Mouse (Mus musculus) kidney, adult 11 months (tissue): ENCODE results near the gene Slmap.
A peak's percentile ranks its signal among the peaks of the same experiment; 100 is the strongest.
"Not testable (repeated sequence)": the region's sequence is repeated elsewhere in the genome, so short reads cannot be mapped to it uniquely, and the experiment has no call there.

ENCODE experiments used
- DNase-seq: peaks from one replicate; pipeline ENCODE4 v3.0.0; 2022

The Slmap gene

GRCm38 (mm10) chr14:26532752-26533151 lies 2.0 kb downstream of the Slmap start:
- no peak for DNase-seq

GRCm38 (mm10) chr14:26531410-26532313 lies 3.1 kb downstream of the Slmap start:
- DNase-seq, result no peak

DNA sequence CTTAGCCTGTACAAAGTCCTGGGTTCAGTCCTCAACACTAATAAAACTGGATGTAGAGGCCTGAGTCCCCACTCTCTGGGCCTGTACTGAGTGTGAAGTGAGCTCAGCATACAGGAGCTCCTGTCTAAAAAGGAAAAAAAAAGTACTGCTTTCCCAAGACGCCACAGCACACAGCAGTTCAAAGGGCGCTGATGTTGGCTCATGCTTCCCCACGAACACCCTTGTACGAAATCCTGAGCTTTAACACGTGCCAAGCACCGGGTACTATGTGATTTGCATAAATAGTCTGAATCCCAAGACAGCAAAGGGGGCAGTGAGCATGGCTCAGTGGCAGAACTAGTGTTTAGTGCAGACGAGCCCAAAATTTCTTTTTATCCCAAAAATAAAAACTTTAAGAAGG lies 4.4 kb downstream of the Slmap start:
- DNase-seq, result peak; percentile 85

GRCm38 (mm10) chr14:26528296-26528695 lies 6.4 kb downstream of the Slmap start:
- no peak for DNase-seq

- DNase-seq, result no peak
Measured at GRCm38 (mm10) chr14:26525955-26526354, 8.8 kb downstream of the Slmap start.

DNA sequence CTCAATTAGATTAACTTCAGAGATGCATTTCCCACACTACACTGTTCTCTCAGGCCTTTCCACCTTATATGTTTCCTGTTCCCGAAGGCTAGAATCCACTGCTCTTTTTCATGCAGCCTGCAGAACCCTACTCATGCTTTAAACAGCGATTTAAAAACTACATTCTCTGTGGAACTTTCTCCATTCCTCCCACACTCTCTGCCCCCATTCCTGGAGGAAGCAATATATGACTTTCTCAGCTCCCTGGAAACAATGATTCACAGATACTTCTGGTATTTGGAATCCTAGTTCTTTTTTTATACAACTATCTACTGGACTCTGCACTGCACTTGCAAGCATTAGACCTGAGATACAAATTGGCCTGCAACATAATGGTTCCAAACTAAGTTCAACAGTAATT lies 11.6 kb downstream of the Slmap start:
- DNase-seq, result no peak

DNA sequence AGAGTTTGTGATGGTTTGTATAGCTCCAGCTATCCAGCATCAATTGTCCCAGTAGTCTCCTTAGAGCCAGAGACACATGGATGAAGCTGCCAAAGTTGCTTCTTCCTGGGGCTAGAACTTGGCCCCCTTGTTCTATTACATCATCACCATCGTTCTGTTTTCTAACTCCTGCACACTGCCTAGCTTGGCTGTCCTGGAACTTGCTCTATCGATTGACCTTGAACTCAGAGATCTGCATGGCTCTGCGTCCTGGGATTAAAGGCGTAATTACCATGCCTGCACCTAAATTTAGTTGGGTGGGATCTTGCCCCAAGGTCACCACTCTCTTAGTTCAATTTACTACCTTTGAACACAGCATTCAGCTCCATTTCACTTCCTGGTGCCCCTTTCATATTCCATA lies 14.9 kb downstream of the Slmap start:
- DNase-seq, result no peak

DNA sequence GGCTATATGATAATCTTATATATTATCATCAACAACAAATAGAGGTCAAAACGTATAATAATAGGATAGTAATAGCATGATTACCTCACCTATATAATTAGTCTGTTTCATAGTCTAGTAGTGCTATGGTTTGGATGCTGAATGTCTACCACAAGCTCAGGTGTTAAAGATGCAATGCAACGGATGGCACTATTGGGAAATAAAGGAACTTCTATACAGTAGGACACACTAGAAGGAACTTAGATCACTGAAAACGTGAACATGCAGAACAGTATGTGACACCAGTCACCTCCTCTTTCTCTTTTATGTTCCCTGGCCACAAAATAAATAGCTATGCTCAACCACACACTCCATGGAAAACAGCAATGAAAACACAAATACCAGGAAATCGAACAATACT lies 16.9 kb downstream of the Slmap start:
- no peak for DNase-seq

- not testable (repeated sequence) for DNase-seq
Measured at GRCm38 (mm10) chr14:26516232-26516631, 18.5 kb downstream of the Slmap start.

DNA sequence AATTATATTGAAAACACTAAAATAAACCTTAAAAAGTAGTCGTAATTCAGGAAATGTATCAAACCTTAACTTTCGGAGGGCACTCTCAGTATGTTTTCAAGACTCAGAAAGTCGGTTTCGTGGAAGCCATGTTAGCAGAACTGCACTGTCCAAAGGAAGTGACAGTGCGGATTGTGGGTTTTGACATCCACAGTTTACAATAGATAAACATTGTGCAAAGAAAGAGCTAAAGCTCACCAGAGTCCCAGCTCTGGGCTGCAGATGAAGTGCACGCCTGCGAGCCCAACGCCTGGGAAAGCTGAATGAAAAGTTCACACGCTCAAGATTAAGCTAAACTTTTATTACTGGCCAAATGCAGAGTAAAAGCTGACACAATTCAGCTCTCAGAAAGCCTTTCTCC lies 18.9 kb downstream of the Slmap start:
- DNase-seq, result no peak

DNA sequence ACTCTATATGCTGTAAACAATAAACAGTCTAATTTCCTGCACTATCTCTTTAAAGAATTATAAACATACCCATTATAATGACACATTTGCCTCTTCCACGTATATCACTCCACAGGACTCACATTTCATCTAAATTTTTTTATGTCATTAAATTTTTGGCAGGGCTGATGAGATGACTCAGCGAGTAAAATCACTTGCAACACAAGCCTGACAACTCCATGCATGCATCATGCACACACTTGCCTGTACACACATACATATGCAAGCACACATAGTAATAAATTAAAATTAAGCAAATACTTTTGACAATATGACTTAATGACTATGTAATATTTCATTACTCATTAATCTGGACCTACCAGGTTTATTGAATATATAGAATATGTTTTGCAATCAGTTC lies 24.2 kb downstream of the Slmap start:
- no peak for DNase-seq

DNA sequence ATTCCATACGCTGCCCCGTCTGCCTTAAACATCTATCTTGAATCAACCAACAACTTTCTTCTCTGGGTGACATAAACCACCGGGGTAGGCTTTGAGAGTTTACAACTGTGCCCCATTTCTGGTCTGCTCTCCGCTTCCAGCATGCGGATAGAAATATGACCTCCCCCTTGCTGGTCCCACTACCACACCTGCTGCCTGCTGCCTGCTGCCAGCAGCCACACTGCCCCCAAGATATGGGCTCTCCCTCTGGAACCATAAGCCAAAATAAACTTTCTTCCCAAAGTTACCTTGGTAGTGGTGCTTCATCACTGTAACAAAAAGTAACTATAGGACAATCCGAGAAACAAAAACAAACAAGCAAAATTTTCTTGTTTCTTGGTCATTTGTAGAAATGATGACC lies 26.6 kb downstream of the Slmap start:
- no peak for DNase-seq

DNA sequence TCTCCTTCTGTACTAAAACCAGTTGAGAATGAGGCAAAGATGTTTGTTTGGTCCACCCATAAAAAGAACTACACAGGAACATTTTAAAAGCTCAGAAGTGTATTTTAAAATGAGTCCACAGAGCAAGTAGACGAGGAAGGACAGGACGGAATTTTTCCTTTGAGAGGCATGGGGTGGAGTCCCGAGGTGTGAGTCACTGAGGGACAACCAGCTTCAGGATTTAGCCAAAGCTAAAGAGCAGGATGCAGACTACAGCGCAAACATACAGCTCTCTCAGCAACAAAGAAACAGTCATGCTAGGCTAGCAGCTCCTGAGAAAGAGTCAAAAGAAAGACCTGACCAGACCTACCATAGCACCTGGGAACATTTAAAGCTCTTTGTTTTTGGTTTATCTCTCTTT lies 27.4 kb downstream of the Slmap start:
- no peak for DNase-seq

DNA sequence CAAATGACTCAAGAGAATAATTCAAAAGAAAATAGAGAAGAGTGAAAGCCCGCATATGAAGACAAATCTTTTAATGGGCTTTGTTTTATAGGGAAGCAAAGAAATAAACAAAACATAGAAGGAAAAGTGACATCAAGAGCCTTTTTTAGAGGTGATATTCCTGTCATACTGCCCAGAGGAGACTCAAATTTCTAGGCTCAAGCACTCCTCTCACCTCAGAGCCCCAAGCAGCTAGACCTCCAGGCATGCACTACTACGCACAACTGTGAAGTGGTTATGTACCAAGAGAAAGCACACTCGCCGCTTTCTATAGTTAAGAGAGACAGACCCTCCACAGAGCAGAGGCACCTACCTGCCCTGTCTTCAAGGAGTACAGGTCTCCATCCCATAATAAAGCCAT lies 30.2 kb downstream of the Slmap start:
- no peak for DNase-seq

- DNase-seq, result no peak
Measured at GRCm38 (mm10) chr14:26500136-26500933, 34.4 kb downstream of the Slmap start.

DNA sequence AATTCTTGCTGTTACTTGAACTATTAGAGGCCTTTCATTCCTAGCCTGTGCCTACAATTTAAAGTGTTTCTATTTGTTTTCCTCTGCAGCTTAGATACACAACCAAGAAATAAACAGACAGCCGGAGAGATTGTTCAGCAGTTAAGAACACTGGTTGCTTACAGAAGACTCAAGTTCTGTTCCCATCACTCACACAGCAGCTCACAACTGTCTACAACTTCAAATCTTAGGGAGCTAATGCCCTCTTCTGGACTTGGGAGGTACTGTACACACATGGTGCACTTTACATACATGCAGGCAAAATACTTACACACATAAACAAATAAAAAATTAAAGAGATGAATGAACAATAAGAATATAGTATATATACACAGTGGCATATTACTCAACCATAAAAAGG lies 39.7 kb downstream of the Slmap start:
- no peak for DNase-seq

DNA sequence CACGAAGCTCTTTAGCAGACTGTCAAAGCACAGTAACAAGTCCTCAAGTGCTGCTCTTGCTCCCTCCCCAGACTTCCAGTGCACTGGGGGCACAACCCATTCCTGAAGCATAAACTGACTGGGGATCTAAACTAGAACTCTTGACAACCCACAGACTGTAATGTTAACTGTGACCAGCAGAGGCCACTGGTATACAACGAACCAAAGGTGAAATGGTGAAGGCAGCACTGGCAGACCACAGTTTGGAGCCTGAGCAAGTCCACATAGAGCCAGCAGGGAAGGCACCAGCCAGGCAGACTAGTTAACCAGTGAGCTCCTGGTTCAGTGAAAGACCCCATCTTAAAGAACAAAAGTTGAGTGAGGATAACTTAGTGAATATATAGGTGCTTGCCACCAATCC lies 43.6 kb downstream of the Slmap start:
- DNase-seq, result peak; percentile 53

DNA sequence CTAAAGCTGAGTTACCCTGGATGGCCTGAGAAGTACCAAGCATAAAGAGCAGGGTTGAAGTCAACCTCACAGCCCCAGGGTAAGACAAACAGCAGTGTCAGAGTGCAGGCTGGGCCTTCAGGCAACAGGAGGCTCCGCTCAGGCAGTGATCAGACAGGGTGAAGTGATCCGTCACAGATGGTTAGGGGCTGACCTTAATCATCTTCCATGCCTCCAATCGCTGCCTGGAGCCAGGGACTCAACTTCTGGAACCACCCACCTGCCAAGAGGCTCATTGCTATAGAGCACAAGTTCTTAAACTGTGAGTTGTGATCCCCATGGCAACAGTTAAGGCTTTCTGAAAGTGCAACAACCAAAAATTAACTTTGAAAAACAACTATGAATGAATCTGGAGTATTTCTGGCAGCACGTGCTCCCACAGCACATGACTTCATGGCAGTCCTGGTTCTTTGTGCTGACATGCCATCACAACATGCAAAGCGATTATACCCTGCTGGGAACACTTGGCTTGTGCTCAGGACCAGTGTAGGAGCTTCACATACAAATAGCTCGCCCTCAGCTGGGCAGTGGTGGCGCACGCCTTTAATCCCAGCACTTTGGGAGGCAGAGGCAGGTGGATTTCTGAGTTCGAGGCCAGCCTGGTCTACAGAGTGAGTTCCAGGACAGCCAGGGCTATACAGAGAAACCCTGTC lies 46.3 kb downstream of the Slmap start:
- DNase-seq, result no peak

DNA sequence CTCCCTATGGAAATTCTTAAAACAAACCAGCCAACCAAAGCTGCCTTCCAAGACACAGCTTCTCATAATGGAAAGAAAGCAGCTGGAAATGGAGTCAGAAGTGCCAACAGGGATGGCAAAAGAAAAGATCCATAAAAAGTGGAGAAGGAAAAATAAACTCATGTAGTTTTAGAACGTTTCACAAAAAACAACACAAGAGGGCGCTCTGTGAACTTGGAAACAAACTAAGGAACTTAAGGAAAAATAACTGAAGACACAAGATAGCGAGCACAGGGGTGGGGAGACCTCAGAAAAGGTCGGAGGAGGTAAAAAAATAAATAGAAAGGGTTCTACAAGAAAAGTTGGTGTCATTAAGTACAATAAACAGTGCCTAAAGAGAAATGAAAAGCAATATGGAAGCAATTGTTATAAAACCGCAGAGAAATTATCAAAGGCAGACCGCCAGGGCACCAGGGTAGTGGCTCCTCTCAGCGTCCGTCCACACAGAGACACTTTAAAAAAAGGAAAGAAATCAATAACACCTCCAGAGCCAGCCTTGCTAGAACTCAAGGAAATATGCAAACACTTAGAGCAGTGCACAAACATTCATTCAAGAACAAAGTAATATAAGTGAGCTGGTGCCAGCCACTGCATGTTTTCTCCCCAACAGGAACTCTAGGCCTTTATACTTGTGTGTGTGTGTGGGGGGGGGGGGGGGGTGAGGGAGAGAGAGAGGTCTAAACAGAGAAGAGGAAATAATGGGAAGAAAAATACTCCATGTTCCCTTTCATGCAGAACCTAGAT lies 48.1 kb downstream of the Slmap start:
- no peak for DNase-seq

DNA sequence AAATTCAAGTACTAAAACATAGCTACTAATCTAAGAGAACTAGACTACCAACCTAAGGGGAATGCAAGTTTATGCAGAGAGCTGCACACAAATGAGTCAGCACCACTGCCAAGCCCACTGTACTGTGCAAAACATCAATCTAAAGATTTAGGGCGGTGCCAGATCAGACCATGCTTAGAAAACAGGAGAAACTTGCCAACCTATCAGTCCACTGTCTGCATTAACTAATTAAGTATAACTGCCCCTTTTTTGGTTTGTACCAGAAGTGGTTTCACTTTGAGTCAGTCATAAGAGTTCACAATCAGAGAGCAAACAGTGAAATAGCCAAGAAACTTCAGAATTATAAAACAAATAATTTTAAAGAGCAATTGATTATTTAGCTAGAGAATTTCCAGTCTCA lies 53.3 kb downstream of the Slmap start:
- no peak for DNase-seq

DNA sequence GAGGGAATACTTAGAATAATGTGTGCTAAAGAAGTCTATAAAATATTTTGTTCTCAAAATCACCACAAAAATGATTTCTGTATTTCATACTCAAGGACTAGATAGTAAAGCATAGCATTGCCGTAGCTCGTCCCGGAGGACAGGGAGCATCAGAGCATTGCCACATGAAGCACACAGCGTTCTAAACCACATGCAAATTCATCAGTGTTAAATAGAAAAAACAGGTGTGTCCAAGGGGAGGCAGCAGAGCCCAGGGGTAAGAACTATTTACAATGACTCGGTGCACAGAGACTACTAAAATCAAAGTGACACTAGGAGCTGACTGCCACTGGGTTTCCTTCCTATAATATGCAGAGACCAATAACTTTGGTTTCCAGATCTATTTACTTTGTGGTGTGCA lies 57.0 kb downstream of the Slmap start:
- no peak for DNase-seq

DNA sequence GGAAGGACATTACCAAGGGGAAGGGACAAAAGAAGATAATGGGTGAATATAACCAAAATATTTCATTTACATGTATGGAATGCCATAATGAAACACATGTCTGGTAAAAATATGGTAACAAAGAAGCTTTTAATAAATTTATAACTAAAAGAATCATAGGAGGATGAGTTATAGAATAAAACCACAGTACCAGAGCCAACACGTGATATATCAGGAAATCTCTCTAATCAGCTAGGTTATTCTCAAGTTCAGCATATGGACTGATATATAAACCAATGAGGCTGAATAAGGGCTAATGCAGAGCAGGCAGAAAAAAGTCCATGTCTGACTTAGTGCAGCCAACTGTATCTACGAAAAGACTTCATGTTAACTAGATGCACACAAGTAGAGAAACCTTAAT lies 58.3 kb downstream of the Slmap start:
- no peak for DNase-seq

- DNase-seq, result no peak
Measured at GRCm38 (mm10) chr14:26467974-26468373, 66.8 kb downstream of the Slmap start.
